Mouse (Mus musculus) midbrain, embryonic 11.5 days (tissue): Measurements from ENCODE around the gene Zfp296. TPM values are rescaled to one million over a fixed set of nuclear protein-coding genes. Genes with fewer than 3 reads are reported as not detected.

Experiments used
- ATAC-seq: fragments of 200-750 bp; cut with Nextera tagmentation; 2 replicates; pipeline ENCODE4 v1.8.0; 2017; ENCODE audit warnings: moderate TSS enrichment, moderate library complexity; ENCODE audit not compliant: low FRiP score
- DNase-seq: peaks from one replicate; pipeline ENCODE4 v3.0.0; 2015; ENCODE audit warnings: low spot score; ENCODE audit errors: missing footprints
- H3K27ac ChIP-seq: fragments of 300-500 bp; sonication (generic); 2 replicates; pipeline ENCODE4 v1.5.1; 2014; ENCODE audit warnings: low read depth, low read length
- H3K27me3 ChIP-seq: fragments of 300-500 bp; sonication (generic); 2 replicates; pipeline ENCODE4 v1.6.1; 2014; ENCODE audit warnings: mild to moderate bottlenecking, low read length, moderate library complexity, mixed read lengths; ENCODE audit not compliant: control insufficient read depth, insufficient read depth
- H3K36me3 ChIP-seq: fragments of 300-500 bp; sonication (generic); 2 replicates; pipeline ENCODE4 v1.6.1; 2014; ENCODE audit warnings: mild to moderate bottlenecking, low read length, moderate library complexity, mixed read lengths; ENCODE audit not compliant: control insufficient read depth, insufficient read depth
- H3K4me1 ChIP-seq: fragments of 300-500 bp; sonication (generic); 2 replicates; pipeline ENCODE4 v1.6.1; 2014; ENCODE audit warnings: low read length; ENCODE audit not compliant: control insufficient read depth, insufficient read depth
- H3K4me2 ChIP-seq: fragments of 300-500 bp; sonication (generic); 2 replicates; pipeline ENCODE4 v1.6.1; 2014; ENCODE audit warnings: mild to moderate bottlenecking, moderate library complexity
- H3K4me3 ChIP-seq: fragments of 300-500 bp; sonication (generic); 2 replicates; pipeline ENCODE4 v1.5.1; 2014; ENCODE audit warnings: low read depth, low read length
- H3K9ac ChIP-seq: fragments of 300-500 bp; sonication (generic); 2 replicates; pipeline ENCODE4 v1.6.1; 2014; ENCODE audit warnings: low read length
- H3K9me3 ChIP-seq: fragments of 300-500 bp; sonication (generic); 2 replicates; pipeline ENCODE4 v1.6.1; 2016; ENCODE audit warnings: low read length; ENCODE audit not compliant: control insufficient read depth
- WGBS: fragments of 180-500 bp; shearing (Covaris S2); extraction: QIAGEN DNeasy Blood & Tissue Kit; methylation state at CpG from one replicate; pipeline ENCODE4 v1.1.7; 2014; 5-methylcytosine and 5-hydroxymethylcytosine counted together
- polyA plus RNA-seq: library from polyadenylated mRNA; unstranded; fragments of >200 nt; fragmentation: Nextera tagmentation; extraction: Ambion mirVana; gene quantifications from 2 replicates; pipeline ENCODE4 v1.2.1, GENCODE M21; 2014

Gene Zfp296
- polyA plus RNA-seq, 1 experiment from 2014 or later: 0.20 TPM

GRCm38 (mm10) chr7:19628536-19629360 is 51.7 kb downstream of the Zfp296 start:
- no peaks in the 10 kb centered on the region for H3K9me3 ChIP-seq
- WGBS: under 1% methylated on average over 55 of the region's 57 CpGs
- DNase-seq (peak; percentile 99), ATAC-seq (peak; percentile 88)
- 0 out of 2 replicates have a peak, but pooled peaks cover 3% of the 10 kb centered on the region for H3K4me1 ChIP-seq
- peak overlapping the region; percentile 91 for H3K4me2 ChIP-seq
- H3K27me3 ChIP-seq: no peaks in the 10 kb centered on the region
- H3K4me3 ChIP-seq: peak overlapping the region; percentile 66
- peak overlapping the region; percentile 54; the same call in 1 of the 2 replicates for H3K27ac ChIP-seq
- peaks cover 8% of the 10 kb centered on the region; the same call in 1 of the 2 replicates for H3K36me3 ChIP-seq
- peak overlapping the region; percentile 9; the same call in 1 of the 2 replicates for H3K9ac ChIP-seq

DNA sequence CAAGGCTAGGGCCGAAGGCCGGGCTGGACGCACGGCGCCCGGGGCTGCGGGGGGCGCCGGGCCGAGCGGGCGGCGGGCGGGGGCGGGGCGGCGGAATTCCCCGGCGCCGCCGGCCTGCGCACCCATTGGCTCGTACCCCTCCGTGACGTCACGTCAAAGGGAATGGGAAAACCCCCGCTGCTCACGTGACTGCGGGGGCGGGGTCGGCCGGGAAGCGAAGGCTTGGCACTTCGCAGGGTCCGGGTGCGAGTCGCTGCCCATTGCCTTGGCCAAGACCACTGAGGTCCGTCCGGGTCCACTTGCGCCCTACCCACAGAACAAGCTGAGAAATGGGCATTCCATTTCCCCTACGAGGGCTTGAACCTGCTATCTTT is 52.3 kb downstream of the Zfp296 start, which contains the start of gene Relb:
Gene Relb, minus strand, starts transcription at position 78 of the 374 bp plus-strand sequence.
- Histone ChIP-seq H3K9ac (peak within 1 kb of the TSS; percentile 9; the same call in 1 of the 2 replicates), H3K4me3 (peak within 1 kb of the TSS; percentile 66), H3K9me3 (no peaks in the 10 kb centered on the region), H3K36me3 (peaks cover 10% of the 10 kb centered on the region; the same call in 1 of the 2 replicates), H3K27me3 (no peaks in the 10 kb centered on the region), H3K4me1 (0 out of 2 replicates have a peak, but pooled peaks cover 3% of the 10 kb centered on the region), H3K4me2 (peak within 1 kb of the TSS; percentile 91), H3K27ac (peak within 1 kb of the TSS; percentile 54; the same call in 1 of the 2 replicates)
- under 1% methylated on average over 39 of the region's 41 CpGs for WGBS
- DNase-seq: peak; percentile 98
- peak; percentile 75 for ATAC-seq

Other genes starting within 250 kb of the Zfp296 start
- gene Ercc1, start 232.5 kb upstream of the Zfp296 start, polyA plus RNA-seq: 111 and 118 TPM in 2 replicates
- gene Cd3eap, start 217.8 kb upstream of the Zfp296 start, polyA plus RNA-seq: 15.1 and 15.4 TPM in 2 replicates
- gene Ppp1r13l, start 217.5 kb upstream of the Zfp296 start, polyA plus RNA-seq: 3.0 and 3.2 TPM in 2 replicates
- gene Ercc2, start 195.3 kb upstream of the Zfp296 start, polyA plus RNA-seq: 10.3 and 10.9 TPM in 2 replicates
- gene Klc3, start 173.2 kb upstream of the Zfp296 start, polyA plus RNA-seq: 0.37 and 1.4 TPM in 2 replicates
- not detected in 2 replicates for gene Ckm, start 172.5 kb upstream of the Zfp296 start, polyA plus RNA-seq
- 8.9 and 10.7 TPM in 2 replicates for gene Mark4, start 118.5 kb upstream of the Zfp296 start, polyA plus RNA-seq
- gene Exoc3l2, start 114.0 kb upstream of the Zfp296 start, polyA plus RNA-seq: 0.77 and 1.1 TPM in 2 replicates
- gene Bloc1s3, start 68.9 kb upstream of the Zfp296 start, polyA plus RNA-seq: 2.6 TPM in 2 replicates
- gene Trappc6a, start 68.9 kb upstream of the Zfp296 start, polyA plus RNA-seq: 41.5 and 51.6 TPM in 2 replicates
- not detected in 2 replicates for gene Nkpd1, start 59.4 kb upstream of the Zfp296 start, polyA plus RNA-seq
- 2.8 and 3.0 TPM in 2 replicates for gene Ppp1r37, start 14.2 kb upstream of the Zfp296 start, polyA plus RNA-seq
- 152 and 161 TPM in 2 replicates for gene Gemin7, start 308 bp downstream of the Zfp296 start, polyA plus RNA-seq
- gene Clasrp, start 27.2 kb downstream of the Zfp296 start, polyA plus RNA-seq: 44.6 and 46.1 TPM in 2 replicates
- 3.7 and 4.3 TPM in 2 replicates for gene Relb, start 52.2 kb downstream of the Zfp296 start, polyA plus RNA-seq
- gene Clptm1, start 87.7 kb downstream of the Zfp296 start, polyA plus RNA-seq: 89.7 and 94.1 TPM in 2 replicates
- gene Apoc2, start 100.7 kb downstream of the Zfp296 start, polyA plus RNA-seq: not detected in 2 replicates
- not detected in 2 replicates for gene Gm44805, start 104.1 kb downstream of the Zfp296 start, polyA plus RNA-seq
- not detected in 2 replicates for gene Apoc4, start 104.2 kb downstream of the Zfp296 start, polyA plus RNA-seq
- 1.9 and 3.2 TPM in 2 replicates for gene Apoc1, start 115.4 kb downstream of the Zfp296 start, polyA plus RNA-seq
- 180 and 196 TPM in 2 replicates for gene Apoe, start 121.9 kb downstream of the Zfp296 start, polyA plus RNA-seq
- 113 and 138 TPM in 2 replicates for gene Tomm40, start 138.2 kb downstream of the Zfp296 start, polyA plus RNA-seq
- gene Nectin2, start 173.2 kb downstream of the Zfp296 start, polyA plus RNA-seq: 48.0 and 52.8 TPM in 2 replicates
- 11.7 and 13.2 TPM in 2 replicates for gene Bcam, start 193.7 kb downstream of the Zfp296 start, polyA plus RNA-seq
- gene Cblc, start 219.5 kb downstream of the Zfp296 start, polyA plus RNA-seq: not detected in 2 replicates
- 0.47 and 0.67 TPM in 2 replicates for gene Bcl3, start 245.5 kb downstream of the Zfp296 start, polyA plus RNA-seq